ENCODE assay signal across 14 mouse cellular contexts in the genomic region with DNA sequence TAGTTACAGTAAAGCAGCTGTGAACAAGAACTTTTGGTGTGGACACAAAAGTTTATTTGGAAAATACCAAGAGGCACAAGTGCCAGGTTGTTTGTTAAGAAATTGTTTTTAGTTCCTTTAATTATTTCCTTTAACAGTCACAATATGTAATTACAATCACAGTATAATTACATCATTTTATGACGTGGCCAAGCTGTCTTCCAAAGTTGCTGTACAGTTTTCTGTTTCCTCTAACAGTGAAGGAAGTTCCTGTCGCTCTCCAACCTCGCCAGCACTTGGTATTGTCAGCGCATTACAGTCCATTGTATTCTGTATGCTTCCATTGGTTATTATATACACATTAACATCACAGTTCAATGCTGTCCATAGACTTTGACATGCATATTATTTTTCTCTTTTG.
"Had no signal": no experiment of that assay in that cellular context is flagged by ENCODE, and none has a peak within 500 bp of the region (broad histone marks: within the 10 kb centered on the region; RNA-seq: fewer than 3 reads in every experiment).

No protein-coding gene starts in this region.

- ATAC-seq: midbrain, embryonic 16.5 days had no signal

- DNase-seq: lung, adult 18-20 months; lung, embryonic 14.5 days; lung, postnatal 10 days; lung, postnatal 4 days; midbrain, embryonic 14.5 days; retina, postnatal 1 day; right cerebral cortex, adult 18-20 months; right cerebral cortex, postnatal 25 days; right cerebral cortex, postnatal 4 days; spleen, adult 18-20 months; thymus, adult 2 months; thymus, postnatal 25 days; thymus, postnatal 4 days had no signal
